Mouse (Mus musculus) intestine, postnatal 0 days (tissue): Measurements from ENCODE around the gene Ap2s1. TPM values are rescaled to one million over a fixed set of nuclear protein-coding genes. Genes with fewer than 3 reads are reported as not detected.
A peak's percentile ranks its signal among the peaks of the same experiment; 100 is the strongest.
"Not testable (repeated sequence)": the region's sequence is repeated elsewhere in the genome, so short reads cannot be mapped to it uniquely, and the experiment has no call there.

Source experiments
- ATAC-seq: fragments of 200-750 bp; cut with Nextera tagmentation; 2 replicates; pipeline ENCODE4 v1.8.0; 2017; ENCODE audit warnings: mild to moderate bottlenecking, moderate TSS enrichment, moderate library complexity
- H3K27ac ChIP-seq: fragments of 300-500 bp; sonication (generic); 2 replicates; pipeline ENCODE4 v1.5.1; 2014; ENCODE audit warnings: mild to moderate bottlenecking, low read depth, low read length, moderate library complexity
- H3K27me3 ChIP-seq: fragments of 300-500 bp; sonication (generic); replicated peaks from 2 replicates; pipeline ENCODE4 v1.6.1; 2014; ENCODE audit warnings: low read length, mixed read lengths; ENCODE audit not compliant: control insufficient read depth, insufficient read depth
- H3K36me3 ChIP-seq: fragments of 300-500 bp; sonication (generic); 2 replicates; pipeline ENCODE4 v1.6.1; 2014; ENCODE audit warnings: mild to moderate bottlenecking, moderate library complexity; ENCODE audit not compliant: control insufficient read depth, insufficient read depth
- H3K4me1 ChIP-seq: fragments of 300-500 bp; sonication (generic); replicated peaks from 2 replicates; pipeline ENCODE4 v1.6.1; 2014; ENCODE audit warnings: antibody characterized with exemption, low read length, mixed read lengths; ENCODE audit not compliant: control insufficient read depth, insufficient read depth
- H3K4me2 ChIP-seq: fragments of 300-500 bp; sonication (generic); replicated peaks from 2 replicates; pipeline ENCODE4 v1.6.1; 2014; ENCODE audit warnings: low read depth, mild to moderate bottlenecking, moderate library complexity
- H3K4me3 ChIP-seq: fragments of 300-500 bp; sonication (generic); 2 replicates; pipeline ENCODE4 v1.5.1; 2014; ENCODE audit warnings: low read depth, low read length
- H3K9ac ChIP-seq: fragments of 300-500 bp; sonication (generic); 2 replicates; pipeline ENCODE4 v1.6.1; 2014; ENCODE audit warnings: mild to moderate bottlenecking, low read depth, low read length
- H3K9me3 ChIP-seq: fragments of 300-500 bp; sonication (generic); 2 replicates; pipeline ENCODE4 v1.6.1; 2016; ENCODE audit warnings: mixed run types; ENCODE audit not compliant: control insufficient read depth
- CTCF ChIP-seq: sonication (generic); IDR thresholded peaks from 2 replicates; pipeline ENCODE4 v1.5.1; 2016; ENCODE audit warnings: low read depth, mild to moderate bottlenecking, control low read depth, antibody characterized with exemption, moderate library complexity
- WGBS: fragments of 180-500 bp; shearing (Covaris S2); extraction: QIAGEN DNeasy Blood & Tissue Kit; methylation state at CpG from one replicate; pipeline ENCODE4 v1.1.7; 2014; 5-methylcytosine and 5-hydroxymethylcytosine counted together
- polyA plus RNA-seq: library from polyadenylated mRNA; unstranded; fragments of >200 nt; fragmentation: Nextera tagmentation; extraction: Ambion mirVana; gene quantifications from 2 replicates; pipeline ENCODE4 v1.2.1, GENCODE M21; 2015

Gene Ap2s1
- polyA plus RNA-seq, 1 experiment from 2014 or later: 316 TPM

DNA sequence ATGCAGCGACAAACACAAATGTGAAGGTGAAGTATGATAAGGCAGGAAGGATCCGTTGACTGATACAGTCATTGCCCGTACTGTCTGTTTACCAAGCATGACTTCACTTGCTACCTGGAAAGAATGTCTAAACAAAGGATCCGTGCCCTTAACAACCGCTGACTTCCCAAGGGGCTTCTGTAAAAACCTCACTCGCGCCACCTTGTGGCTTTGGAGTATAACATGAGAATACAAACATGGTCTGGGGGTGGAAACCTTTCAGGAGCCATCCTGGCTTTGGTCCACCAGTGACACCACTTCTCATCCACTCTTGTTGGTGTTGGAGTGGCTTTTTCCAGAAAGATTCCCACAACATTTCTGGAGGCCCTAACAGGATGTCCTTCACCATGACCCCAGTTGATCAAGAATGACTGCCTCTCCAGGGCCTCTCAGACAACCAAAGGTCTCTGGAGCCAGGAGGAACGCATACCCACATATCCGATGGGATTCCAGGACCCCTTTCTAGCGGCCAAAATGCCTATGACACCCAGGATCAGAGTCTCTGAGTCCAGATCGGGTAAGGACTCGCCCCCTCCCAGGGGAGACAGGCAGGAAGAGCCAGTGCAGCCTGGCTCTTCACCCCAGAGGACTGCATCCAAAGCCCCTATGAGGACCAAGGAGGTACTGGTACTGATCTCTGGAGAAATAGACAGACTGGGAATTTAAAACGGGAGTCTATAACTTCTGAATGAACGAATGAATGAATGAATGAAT lies 9.4 kb upstream of the Ap2s1 start:
- Histone ChIP-seq H3K4me3 (0 out of 2 replicates have a peak overlapping the region, but pooled peaks have one; percentile 3), H3K9ac (no peak overlapping the region)
- 22% methylated on average over 14 of the region's 14 CpGs for WGBS

DNA sequence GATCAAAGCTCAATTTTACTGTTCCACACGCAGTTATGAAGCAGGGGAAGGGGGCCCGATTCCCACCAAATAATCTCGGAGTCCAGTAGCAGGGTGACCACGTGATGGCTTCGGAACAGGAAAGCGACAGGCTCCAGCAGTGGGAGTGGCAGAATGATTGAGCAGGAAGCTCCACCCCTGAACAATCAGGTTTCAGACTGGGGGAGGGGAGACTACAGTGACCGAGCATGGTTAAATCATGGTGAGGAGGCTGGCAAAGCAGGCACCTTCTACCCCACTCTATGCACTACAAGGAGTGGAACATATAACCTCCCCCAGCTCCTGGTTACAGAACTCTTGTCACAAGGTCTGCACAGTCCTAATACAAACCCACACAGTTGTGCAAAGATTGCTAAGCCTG lies 8.6 kb upstream of the Ap2s1 start:
- ATAC-seq: peak; percentile 38; the same call in 1 of the 2 replicates
- not testable (repeated sequence) for H3K27ac ChIP-seq, H3K4me1 ChIP-seq, H3K9ac ChIP-seq, H3K27me3 ChIP-seq, H3K9me3 ChIP-seq, H3K36me3 ChIP-seq
- Histone ChIP-seq H3K4me3 (0 out of 2 replicates have a peak overlapping the region, but pooled peaks have one; percentile 3), H3K4me2 (peak overlapping the region; percentile 54)
- WGBS: 0% methylated on average over 7 of the region's 7 CpGs

More for the DNA sequence above, 9.4 kb upstream of the Ap2s1 start:
- Histone ChIP-seq H3K27ac (no peak overlapping the region), H3K9me3 (no peaks in the 10 kb centered on the region), H3K36me3 (no peaks in the 10 kb centered on the region), H3K27me3 (no peaks in the 10 kb centered on the region), H3K4me2 (peak overlapping the region; percentile 54), H3K4me1 (0 out of 2 replicates have a peak, but pooled peaks cover 7% of the 10 kb centered on the region)
- ATAC-seq: no peak
- TF ChIP-seq CTCF: peak; percentile 85

DNA sequence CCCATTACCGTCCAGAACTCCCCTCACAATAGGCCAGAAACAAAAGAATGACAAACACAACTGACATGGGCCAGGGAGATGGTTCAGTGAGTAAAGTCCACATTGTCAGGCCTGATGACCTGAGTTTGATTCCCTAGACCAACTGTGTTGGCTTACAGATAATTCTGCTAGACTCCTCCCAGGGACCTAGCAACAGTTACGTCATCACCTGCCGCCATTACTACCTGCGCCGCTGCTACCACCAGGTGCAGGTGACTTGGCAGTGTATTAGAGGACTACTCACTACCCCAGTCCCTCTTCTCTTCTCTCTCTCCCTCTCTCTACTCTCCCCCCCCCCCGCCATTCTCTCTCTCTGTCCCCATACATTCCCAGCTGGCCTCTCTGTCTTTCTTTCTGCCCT lies 7.4 kb upstream of the Ap2s1 start:
- no peaks in the 10 kb centered on the region for H3K9me3 ChIP-seq
- H3K4me1 ChIP-seq: 0 out of 2 replicates have a peak, but pooled peaks cover 7% of the 10 kb centered on the region
- no peak overlapping the region for H3K9ac ChIP-seq
- 91% methylated on average over 5 of the region's 6 CpGs for WGBS
- no peak for ATAC-seq
- no peaks in the 10 kb centered on the region for H3K36me3 ChIP-seq
- H3K4me3 ChIP-seq: no peak overlapping the region
- no peak overlapping the region for H3K27ac ChIP-seq
- H3K4me2 ChIP-seq: no peak overlapping the region
- H3K27me3 ChIP-seq: no peaks in the 10 kb centered on the region
- no peak for TF ChIP-seq CTCF

DNA sequence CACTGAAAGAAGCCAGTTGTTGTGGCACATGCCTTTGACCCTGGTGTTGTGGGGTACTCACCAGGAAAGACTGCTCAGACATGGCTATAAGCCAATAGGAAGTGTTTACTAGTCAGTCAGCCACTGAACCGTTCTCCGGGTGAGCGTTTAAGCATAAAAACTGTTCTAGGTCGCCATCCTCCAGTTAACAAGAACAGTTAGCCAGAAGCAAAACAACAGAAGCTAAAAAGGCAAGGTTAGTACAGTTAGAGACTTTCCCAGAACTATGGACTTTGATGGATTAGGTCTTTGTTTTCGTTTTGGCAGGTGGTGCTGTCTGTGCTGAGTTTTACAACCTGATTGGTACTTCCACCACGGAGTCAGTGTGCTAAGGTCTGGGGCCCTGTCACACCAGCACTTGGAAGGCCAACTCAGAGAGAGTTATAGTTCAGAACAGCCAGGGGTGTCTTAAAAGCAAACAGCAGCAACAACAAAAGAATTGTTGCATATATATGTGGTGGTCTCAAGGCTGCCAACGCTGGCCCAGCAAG lies 6.3 kb upstream of the Ap2s1 start:
- no peak for TF ChIP-seq CTCF
- WGBS: 32% methylated on average over 7 of the region's 7 CpGs
- Histone ChIP-seq H3K9me3 (no peaks in the 10 kb centered on the region), H3K27me3 (no peaks in the 10 kb centered on the region), H3K4me2 (no peak overlapping the region), H3K27ac (peak overlapping the region; percentile 50; the same call in 1 of the 2 replicates), H3K36me3 (no peaks in the 10 kb centered on the region), H3K4me1 (0 out of 2 replicates have a peak, but pooled peaks cover 7% of the 10 kb centered on the region), H3K4me3 (no peak overlapping the region), H3K9ac (no peak overlapping the region)
- ATAC-seq: peak; percentile 61; the same call in 1 of the 2 replicates

DNA sequence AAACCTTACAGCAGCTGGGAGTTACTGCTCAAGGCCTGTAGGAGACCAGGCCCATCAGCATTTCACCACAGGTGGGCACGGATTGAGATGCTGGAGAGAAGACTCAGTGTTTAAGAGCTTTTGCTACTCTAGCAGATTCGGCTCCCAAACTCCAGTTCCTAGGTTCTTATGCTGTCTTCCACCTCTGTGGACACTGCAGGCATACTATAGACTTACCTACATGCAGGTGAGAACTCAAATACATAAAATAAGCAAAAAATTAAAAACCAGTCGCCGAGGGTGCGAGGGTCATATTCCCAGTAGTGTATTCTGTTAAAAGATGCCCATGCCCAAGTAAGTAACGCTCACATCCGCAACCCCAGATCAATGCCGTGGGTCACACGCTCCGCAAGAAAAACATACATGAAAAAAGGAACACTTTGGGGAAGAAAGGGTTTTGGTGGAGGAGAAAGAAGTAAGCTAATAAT lies 571 bp upstream of the Ap2s1 start:
- no peaks in the 10 kb centered on the region for H3K9me3 ChIP-seq
- H3K4me3 ChIP-seq: peak overlapping the region; percentile 22
- H3K4me1 ChIP-seq: no peaks in the 10 kb centered on the region
- ATAC-seq: peak; percentile 2; the same call in 1 of the 2 replicates
- WGBS: 42% methylated on average over 10 of the region's 10 CpGs
- H3K36me3 ChIP-seq: peaks cover 4% of the 10 kb centered on the region
- TF ChIP-seq CTCF: no peak
- no peaks in the 10 kb centered on the region for H3K27me3 ChIP-seq
- peak overlapping the region; percentile 53 for H3K4me2 ChIP-seq
- no peak overlapping the region for H3K27ac ChIP-seq
- H3K9ac ChIP-seq: no peak overlapping the region

DNA sequence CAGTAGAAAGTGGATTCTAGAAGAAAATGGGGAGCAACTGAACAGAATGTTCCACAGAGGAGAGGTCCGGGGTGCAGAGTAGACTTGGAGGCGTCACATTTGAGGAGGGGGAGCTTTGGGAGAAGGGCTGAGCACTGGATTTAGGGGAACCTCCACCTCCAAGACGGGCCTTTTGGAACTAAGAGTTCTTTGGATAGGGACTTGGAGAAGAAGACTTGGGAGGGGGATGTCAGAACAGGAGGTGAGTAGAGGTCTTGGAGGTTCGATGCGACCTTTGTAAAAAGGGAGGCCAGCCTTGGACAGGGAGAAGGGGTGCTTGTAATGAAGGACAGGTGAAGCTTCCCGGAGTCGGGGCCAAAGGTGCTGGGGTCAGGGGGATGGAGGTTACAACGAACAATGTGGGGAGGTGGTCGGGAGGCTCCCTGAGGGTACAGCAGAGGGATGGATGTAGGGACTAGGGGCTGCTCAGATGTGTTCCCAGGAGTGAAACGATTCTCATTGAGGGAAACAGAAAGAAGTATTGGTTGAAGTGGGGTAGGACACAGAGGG lies 920 bp downstream of the Ap2s1 start:
- Histone ChIP-seq H3K9me3 (no peaks in the 10 kb centered on the region), H3K4me1 (no peaks in the 10 kb centered on the region), H3K4me3 (peak overlapping the region; percentile 71), H3K36me3 (peaks cover 19% of the 10 kb centered on the region), H3K9ac (peak overlapping the region; percentile 68), H3K27ac (no peak overlapping the region), H3K4me2 (peak overlapping the region; percentile 85), H3K27me3 (no peaks in the 10 kb centered on the region)
- ATAC-seq: no peak
- TF ChIP-seq CTCF: no peak
- WGBS: 50% methylated on average over 10 of the region's 10 CpGs
